Mouse (Mus musculus): ENCODE measurements at regions not wholly inside any gene's neighbourhood (a gene's known extent, or its start where the extent isn't known, plus 50 kb on each side); places are given as distances from the start of the nearest gene placed in this dataset.

DNA sequence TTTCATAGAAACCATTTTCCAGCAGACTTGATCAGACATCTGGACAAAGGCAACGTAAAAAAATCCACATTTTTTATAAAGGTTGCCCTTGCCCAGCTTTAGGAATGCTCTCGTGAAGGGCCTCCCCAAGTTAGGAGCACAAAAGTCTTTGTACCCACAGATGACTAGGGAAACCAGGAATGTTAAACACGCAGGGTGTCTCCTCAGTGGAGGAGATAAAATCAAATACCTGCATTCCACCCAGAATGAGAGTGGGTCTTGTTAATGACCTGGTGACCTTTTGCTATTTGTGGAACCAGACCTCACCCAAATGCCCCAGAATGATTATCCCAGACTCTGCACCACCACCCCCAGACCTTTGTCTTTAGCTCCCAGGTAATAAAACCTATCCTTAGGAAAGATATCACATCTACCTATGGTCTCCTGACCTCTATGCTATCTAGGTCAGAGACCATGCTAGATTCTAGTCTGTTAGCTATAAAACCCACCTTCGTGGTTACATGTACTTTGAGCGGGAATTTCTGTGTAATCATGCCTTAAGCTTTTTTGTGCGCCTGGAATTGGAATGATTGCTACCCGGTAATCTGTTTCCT is 146.6 kb downstream of the Dad1 start:
- TF ChIP-seq CTCF (IDR thresholded peaks at IDR 0.05; ENCODE audit: borderline replicate concordance, control insufficient read depth, extremely low read depth, insufficient read depth, low read length, poor library complexity) (no peak), POLR2A (IDR thresholded peaks at IDR 0.05; ENCODE audit: control insufficient read depth, extremely low read depth, insufficient read depth, low read length, poor library complexity) (no peak)
